Mouse (Mus musculus): ENCODE results near the gene Mn1.

Mn1 gene

DNA sequence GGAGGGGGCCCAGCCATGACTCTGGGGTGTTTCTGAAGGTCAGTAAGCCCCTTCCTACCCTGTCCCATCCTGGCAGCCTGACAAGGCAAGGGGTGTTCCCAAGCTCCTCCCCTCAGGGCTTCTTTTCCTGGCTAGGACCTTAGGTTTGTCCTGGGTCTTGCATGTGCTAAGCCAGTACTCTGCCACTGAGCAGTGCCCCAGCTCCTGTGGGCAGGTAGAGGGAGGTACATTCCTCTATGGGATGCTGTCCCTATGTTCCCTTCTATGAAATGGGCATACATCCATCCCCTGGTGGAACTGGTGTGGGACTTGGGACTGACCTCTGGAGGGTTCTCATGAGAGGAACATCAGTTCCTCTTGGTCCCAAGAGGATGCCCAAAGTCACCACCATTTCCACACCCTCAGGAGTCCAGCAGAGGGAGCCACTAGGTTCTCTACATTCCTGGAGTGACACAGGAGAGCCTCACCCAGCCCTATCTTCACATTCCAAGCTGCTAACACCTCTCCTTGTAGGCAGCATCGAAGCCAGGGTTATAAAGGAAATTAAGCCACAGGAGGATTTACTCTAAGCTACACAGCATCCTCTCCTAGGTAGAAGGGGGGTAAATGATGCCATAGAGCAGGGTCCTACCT lies 7.6 kb upstream of the Mn1 start:
- peak in 1 of 2 experiments; percentile 30 for DNase-seq (ENCODE audit: low spot score in 2 of 2)

GRCm38 (mm10) chr5:111410665-111411064 lies 6.5 kb upstream of the Mn1 start:
- DNase-seq (ENCODE audit: low spot score in 2 of 2), result no peak

DNA sequence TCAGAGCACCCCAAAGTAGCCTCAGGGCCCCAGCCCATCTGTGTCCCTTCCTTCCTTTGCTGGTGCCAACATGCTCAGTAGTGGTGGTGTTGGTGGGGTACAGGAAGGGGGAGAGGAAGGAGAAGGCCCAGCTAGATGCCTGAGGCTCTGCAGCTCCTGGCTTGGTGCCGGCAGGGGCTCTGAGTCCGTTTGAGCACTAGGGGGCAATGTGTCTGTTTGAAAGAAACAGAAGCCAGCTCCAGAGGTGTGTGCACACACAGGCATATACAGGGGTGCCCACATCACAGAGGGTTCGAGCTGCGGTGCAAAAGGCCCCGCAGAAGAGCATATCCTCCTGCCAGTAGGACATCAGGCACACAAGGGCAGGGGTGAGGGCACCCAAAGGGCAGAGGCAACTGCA lies 3.0 kb upstream of the Mn1 start:
- peak in 1 of 2 experiments; percentile 83 for DNase-seq (ENCODE audit: low spot score in 2 of 2)

- no peak for DNase-seq (ENCODE audit: low spot score in 2 of 2)
Observed at GRCm38 (mm10) chr5:111414770-111415249, 2.4 kb upstream of the Mn1 start.

DNA sequence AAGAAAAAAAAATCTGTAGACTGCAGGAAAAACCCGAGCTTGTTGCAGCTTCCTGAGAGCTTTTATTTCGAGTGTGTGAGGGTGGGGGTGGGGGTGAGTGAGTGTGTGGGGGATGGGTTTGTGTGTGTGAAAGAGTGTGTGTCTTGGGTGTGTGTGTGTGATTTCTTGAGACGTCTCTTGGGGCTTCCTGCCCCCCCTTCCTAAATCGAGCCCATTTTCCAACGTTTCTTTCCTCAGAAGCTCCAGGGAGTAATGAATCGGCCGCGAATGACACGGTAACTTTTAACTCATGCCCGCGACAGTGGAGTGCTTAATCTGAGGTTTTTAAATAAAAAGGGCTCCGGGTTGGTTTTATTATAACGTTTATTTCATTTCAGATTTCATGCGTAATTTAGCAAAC lies 1.6 kb upstream of the Mn1 start:
- DNase-seq (ENCODE audit: low spot score in 2 of 2), result no peak

GRCm38 (mm10) chr5:111416048-111416447 lies 1.1 kb upstream of the Mn1 start:
- no peak for DNase-seq (ENCODE audit: low spot score in 2 of 2)

DNA sequence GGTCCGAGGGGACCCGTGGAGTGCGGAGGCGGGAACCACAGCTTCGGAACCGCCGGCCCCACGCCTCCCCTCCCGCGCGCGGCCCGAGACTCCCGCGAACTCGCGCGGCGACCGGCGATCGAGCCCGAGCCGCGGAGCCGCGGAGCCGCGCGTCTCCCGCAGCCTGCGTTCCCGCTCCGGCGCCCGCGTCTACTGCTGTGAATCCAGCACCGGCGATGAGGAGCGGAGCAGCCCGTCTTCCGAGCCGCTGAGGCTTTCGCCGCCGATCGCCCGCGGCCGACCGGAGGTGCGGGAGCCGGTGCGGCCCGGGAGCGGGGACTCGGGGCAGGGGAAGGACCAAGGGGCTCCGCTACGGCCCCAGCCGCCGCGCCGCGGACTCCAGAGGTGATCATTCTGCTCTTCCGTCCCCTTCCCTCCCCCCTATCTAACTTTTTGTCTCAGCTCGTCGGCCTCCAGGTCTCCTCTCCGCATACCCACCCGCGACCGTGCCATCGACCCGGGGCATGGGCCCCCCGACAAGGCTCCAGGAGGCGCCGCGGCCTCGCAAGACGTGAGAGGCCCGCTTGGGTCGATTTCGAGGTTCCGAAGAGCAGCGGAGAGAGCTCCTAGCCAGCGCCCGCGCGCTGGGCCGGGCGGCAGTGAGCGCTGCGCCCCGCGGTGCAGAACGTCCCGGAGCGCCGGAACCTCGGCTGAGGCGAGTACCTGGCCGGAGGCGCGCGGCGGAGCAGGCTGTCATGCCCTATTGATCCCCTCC lies 393 bp downstream of the Mn1 start:
- DNase-seq (ENCODE audit: low spot score in 2 of 2), result peak in 1 of 2 experiments; percentile 27

GRCm38 (mm10) chr5:111418202-111419120 lies 1.3 kb downstream of the Mn1 start:
- peak in 1 of 2 experiments; percentile 51 for DNase-seq (ENCODE audit: low spot score in 2 of 2)

- DNase-seq (ENCODE audit: low spot score in 2 of 2), result peak in 1 of 2 experiments; percentile 56
Observed at GRCm38 (mm10) chr5:111419121-111419881, 2.1 kb downstream of the Mn1 start.

DNA sequence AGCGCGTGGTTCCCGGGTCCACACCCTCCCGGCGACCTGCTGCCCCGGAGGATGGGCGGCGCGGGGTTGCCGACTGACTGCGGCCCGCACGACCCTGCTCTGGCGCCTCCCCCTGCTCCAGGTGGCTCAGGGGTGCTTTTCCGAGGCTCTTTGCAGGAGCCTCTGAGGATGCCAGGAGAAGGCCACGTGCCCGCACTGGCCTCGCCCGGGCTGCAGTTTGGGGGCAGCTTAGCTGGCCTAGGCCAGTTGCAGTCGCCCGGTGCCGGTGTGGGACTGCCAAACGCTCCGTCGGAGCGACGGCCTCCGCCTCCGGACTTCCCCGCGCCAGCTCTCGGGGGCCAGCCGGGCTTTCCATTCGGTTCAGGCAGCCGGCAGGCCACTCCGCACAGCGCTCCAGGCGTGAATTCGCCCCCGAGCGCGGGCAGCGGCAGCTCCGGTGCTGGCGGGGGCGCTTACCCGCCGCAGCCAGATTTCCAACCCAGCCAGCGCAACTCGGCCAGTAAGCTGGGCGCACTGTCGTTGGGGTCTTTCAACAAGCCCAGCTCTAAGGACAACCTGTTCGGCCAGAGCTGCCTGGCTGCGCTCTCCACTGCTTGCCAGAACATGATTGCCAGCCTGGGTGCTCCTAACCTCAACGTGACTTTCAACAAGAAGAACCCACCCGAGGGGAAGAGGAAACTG lies 3.0 kb downstream of the Mn1 start:
- peak in 1 of 2 experiments; percentile 45 for DNase-seq (ENCODE audit: low spot score in 2 of 2)

DNA sequence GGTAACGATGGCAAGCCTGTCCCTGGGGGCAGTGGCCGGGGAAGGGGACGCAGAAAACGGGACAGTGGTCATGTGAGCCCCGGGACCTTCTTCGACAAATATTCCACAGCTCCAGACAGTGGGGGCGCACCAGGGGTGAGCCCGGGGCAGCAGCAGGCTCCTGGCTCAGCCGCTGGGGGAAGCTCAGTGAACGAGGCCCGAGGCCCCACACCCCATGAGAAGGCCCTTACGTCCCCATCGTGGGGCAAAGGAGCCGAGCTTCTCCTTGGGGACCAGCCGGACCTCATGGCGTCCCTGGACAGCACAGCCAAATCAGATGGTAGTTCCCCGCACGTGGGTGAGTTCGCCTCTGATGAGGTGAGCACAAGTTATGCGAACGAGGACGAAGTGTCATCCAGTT lies 3.7 kb downstream of the Mn1 start:
- peak in 1 of 2 experiments; percentile 32 for DNase-seq (ENCODE audit: low spot score in 2 of 2)

DNA sequence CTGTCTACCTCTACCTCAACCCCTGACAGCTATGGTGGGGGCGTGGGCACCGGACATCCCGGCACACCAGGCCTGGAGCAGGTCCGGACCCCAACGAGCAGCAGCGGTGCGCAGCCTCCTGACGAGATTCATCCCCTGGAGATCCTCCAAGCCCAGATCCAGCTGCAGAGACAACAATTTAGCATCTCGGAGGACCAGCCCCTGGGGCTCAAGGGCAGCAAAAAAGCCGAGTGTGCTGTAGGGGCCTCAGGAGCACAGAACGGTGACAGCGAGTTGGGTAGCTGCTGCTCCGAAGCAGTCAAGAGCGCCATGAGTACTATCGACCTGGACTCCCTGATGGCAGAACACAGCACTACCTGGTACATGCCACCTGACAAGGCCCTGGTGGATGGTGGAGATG lies 4.3 kb downstream of the Mn1 start:
- DNase-seq (ENCODE audit: low spot score in 2 of 2), result peak in 1 of 2 experiments; percentile 45

DNA sequence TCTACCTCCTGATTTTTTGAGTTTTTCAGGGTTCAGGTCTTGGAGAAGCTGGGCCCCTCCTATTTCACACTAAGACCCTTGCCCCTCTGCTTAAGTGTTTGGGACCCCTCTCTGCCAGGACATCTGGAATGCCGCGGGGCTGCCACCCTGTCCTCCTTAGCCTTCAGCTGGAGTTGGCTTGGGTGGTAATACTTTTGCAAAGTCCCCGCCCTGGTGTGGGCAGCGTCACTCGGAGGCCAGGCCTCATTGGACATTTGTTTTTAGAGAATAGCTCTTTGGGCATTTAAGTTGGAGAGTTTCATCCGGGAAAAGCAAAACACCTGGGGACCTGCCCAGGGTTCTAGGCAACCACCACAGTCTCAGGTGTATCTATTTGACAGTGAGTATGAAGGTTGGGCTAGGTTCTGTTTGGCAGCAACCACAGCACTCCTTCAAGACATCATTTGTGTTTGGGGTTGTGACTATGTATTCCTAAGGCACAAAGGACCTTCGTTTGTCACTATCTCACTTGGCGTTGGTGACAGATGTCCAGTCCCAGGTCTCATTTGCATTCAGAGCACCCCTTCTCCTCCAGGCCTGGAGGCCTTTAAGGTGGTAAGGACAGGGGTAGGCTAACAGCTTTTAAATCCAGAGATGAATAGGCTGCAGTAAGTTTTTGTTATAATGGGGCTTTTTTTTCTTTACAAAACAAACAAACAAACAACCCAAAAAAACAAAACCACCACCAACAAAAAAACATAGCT lies 5.1 kb downstream of the Mn1 start:
- DNase-seq (ENCODE audit: low spot score in 2 of 2), result peak in 1 of 2 experiments; percentile 59

GRCm38 (mm10) chr5:111423011-111423410 lies 5.8 kb downstream of the Mn1 start:
- DNase-seq (ENCODE audit: low spot score in 2 of 2), result peak in 1 of 2 experiments; percentile 18

DNA sequence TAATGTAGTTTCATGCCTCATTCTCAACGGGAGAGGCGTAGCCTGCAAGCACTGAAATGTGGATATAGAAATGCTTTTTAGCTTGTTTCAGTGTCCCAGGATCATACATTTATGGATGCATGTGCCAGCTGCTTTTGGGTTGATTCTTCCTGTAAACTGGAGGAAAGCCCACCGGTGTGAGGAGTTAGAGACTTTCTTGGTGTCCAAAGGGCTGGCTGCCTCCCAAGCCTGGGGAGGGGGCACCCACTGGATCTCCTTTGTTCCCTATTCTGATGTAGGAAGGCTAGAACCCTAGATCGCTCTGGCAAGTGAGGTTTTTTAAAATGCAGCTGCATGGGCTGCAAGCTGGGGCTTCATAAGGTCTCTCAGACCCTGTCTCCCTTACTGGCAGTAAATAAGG lies 6.5 kb downstream of the Mn1 start:
- DNase-seq (ENCODE audit: low spot score in 2 of 2), result peak in 1 of 2 experiments; percentile 20

DNA sequence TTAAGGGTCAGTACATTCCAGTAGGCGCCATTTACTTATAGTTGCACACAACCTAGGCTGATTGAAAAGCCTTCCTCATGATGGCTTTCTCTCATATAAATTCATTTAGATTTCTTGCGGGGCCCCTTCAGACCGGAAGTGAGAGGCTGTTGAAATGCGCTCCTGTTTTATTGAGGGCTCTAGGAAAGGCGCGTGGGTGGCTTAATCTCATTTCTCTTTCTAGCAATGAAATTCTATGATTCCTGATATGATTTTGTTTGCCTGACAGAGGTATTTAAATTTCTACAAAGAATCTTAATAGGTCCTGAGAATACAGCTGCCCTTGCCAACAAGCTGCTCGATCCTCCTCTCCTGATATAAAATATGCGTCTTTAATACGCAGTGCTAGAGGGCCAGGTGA lies 8.7 kb downstream of the Mn1 start:
- no peak for DNase-seq (ENCODE audit: low spot score in 2 of 2)

- no peak for DNase-seq (ENCODE audit: low spot score in 2 of 2)
Observed at GRCm38 (mm10) chr5:111426249-111426648, 9.1 kb downstream of the Mn1 start.

- no peak for DNase-seq (ENCODE audit: low spot score in 2 of 2)
Observed at GRCm38 (mm10) chr5:111428882-111429281, 11.7 kb downstream of the Mn1 start.

GRCm38 (mm10) chr5:111429726-111430125 lies 12.6 kb downstream of the Mn1 start:
- DNase-seq (ENCODE audit: low spot score in 2 of 2), result no peak

Measured in frontal cortex, postnatal 36 days (tissue).